Mouse (Mus musculus): Measurements from ENCODE around the gene Lsm7. TPM values are rescaled to one million over a fixed set of nuclear protein-coding genes. Genes with fewer than 3 reads are reported as not detected.
A peak's percentile ranks its signal among the peaks of the same experiment; 100 is the strongest.

Gene Lsm7
- total RNA-seq, 2 experiments from 2014 or later = 24.5 to 27.7 TPM

DNA sequence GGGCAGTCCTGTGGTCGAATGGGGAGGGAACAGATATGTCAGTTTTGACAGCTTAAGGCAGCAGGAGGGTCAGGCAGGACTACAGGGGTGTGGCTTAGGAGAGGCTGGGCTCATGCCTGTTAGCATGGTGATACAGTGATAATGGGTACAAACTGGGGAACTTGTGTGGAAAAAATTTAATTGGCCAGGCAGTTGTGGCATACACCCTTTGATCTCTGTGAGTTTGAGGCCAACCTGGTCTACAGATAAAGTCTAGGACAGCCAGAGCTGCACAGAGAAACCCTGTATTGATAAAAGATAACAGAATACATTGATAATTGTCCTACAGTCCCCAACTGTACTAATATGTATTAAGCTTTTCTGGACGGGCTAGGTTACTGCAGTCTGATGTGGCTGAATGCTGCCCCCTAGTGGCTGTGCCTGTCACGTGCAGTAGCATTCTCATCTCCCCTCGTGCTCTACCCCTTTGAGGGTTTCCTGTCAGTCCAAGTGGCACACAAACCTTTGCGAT is 25.2 kb upstream of the Lsm7 start:
- DNase-seq = peak; percentile 60
- intact Hi-C loops (cut with DNase I; ENCODE audit: low total_unique reads) = no loop called here

GRCm38 (mm10) chr10:80876594-80876993 is 21.6 kb upstream of the Lsm7 start:
- intact Hi-C loops (cut with DNase I; ENCODE audit: low total_unique reads) = loop anchor here (2.0 kb wide), 2 partner anchors 54 to 128 kb away; no protein-coding TSS in a partner anchor
- no peak for DNase-seq

DNA sequence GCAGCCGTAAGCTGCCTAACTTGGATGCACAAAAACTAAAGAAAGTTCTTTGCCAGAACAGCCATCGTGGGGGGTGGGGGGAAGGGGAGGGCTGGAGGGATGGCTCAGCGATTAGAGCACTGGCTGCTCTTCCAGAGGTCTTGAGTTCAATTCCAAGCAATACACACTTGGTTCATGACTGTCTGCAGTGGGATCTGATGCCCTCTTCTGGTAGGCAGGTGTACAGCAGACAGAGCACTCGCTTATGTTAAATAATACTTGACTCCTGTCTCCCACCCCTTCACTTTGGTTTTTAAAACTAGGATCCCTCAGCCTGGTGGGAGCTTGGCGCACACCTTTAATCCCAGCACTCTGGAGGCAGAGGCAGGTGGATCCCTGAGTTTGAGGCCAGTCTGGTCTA is 21.0 kb upstream of the Lsm7 start:
- intact Hi-C loops (cut with DNase I; ENCODE audit: low total_unique reads) = loop anchor here (2.0 kb wide), 2 partner anchors 53 to 127 kb away; no protein-coding TSS in a partner anchor
- DNase-seq = peak; percentile 45

GRCm38 (mm10) chr10:80874035-80874434 is 19.0 kb upstream of the Lsm7 start:
- DNase-seq = peak; percentile 51
- intact Hi-C loops (cut with DNase I; ENCODE audit: low total_unique reads) = no loop called here

DNA sequence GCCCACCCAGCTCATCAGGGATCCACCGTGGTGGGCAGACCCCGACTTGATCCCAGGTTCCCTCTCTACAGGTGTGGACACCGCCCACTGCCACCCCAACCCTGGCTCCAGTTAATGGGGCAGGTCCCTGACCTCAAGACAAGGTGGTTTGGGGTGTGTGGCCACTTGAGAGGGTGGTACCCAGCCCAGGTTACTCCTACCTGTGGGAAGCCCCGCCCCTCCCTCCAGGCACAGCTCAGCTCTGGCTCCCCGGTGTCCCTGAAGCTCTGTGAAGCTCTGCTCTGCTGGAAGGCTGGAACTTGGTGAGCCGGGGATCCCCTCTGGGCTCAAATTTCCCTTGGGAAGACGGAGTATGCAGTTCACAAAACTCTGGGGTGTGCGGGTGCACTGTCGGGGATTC is 16.6 kb upstream of the Lsm7 start, which contains the start of gene Tmprss9:
Tmprss9 (plus strand) TSS at position 268 of the 400 bp plus-strand sequence.
- intact Hi-C loops (cut with DNase I; ENCODE audit: low total_unique reads) = no loop called here
- DNase-seq = no peak

DNA sequence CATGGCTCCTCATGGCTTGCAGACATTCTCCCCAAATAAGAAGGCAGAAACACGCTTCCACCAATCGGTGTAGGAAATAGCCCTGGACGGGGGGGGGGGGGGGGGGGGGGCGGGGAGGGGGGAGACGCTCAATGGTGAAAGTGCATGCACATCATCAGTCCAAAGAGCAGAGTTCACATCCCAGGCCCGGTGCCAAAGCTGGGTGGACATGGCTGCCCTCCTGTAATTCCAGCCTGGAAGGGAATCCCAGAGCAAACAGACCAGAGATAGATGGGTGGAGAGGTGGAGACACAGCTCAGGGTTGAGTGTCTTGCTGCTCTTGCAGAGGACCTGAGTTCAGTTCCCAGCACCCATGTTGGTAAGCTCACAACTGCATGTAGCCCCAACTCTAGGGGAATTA is 16.0 kb upstream of the Lsm7 start:
- intact Hi-C loops (cut with DNase I; ENCODE audit: low total_unique reads) = no loop called here
- DNase-seq = no peak

DNA sequence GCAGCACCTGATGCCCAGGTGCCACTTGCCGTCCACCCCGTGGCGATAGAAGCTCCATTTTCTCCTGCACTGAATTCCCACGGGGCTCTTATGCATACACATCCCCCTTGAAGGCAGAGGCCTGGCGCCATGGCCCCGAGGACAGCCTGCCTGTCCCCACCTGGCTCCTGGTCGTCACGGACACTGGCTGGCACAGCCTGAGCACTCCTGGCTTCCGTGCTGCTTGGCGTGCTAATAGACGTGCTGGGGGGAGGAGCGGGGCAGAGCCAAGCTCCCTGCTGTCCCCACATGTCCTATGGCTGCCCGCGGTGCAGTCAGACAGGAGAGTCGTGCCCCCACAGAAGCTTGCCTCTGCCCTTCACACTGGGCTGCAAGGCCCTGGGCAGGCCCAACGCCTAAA is 9.4 kb upstream of the Lsm7 start:
- peak; percentile 64 for DNase-seq
- intact Hi-C loops (cut with DNase I; ENCODE audit: low total_unique reads) = loop anchor here (5.0 kb wide), 1 partner anchor 37 kb away; the partner anchor contains the start of gene Oaz1

- no peak for DNase-seq
- intact Hi-C loops (cut with DNase I; ENCODE audit: low total_unique reads) = loop anchor here (5.0 kb wide), 1 partner anchor 35 kb away; the partner anchor contains the start of gene Oaz1
These were observed 7.3 kb upstream of the Lsm7 start for GRCm38 (mm10) chr10:80862305-80862704.

DNA sequence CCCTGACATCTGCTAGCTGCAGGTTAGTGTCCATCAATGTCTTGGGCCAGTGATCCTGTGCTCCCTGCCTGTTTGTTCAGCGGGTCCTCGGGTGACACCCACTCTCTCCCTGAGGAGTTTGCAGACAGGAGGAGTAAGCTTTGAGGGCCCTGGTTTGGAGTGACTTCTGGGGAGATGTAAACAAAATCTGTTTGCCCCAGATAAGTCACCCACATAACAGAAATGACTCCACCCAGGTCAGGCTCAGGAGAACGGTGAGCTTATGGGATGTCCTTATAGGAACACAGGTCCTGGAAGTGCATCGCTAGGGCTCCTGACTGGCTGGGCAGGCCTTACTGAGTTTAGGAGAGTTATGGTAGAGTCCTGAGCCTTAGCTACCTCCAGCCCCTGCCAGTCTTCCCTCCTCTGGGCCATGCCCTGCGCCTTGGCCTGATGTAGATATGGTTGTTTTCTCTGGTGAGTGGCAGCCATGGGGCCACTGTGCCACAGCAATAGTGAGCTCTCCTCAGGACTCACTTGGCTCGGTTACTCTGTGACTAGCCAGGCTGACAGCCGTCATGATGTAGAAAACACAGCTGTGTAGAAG is 3.4 kb upstream of the Lsm7 start:
- intact Hi-C loops (cut with DNase I; ENCODE audit: low total_unique reads) = no loop called here
- no peak for DNase-seq

DNA sequence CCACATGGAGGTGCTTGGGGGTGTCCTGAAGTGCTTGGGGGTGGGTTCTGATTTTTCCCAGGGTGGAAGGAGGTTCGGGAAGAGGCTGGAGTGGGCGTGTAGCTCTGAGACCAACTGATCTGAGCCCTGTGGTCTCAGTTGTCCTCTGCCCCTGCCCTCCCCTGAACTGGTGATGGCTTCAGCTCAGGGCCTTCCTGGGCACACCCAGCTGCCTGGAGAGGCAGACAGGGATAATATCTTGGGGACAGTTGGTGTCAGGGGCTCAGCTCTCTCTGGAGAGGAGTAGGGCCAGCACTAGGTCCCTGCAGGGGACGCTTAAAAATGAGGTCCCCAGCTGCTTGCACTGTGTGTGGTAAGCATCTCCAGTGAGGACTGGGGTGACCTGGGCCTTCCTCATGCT is 2.8 kb upstream of the Lsm7 start:
- DNase-seq = no peak
- intact Hi-C loops (cut with DNase I; ENCODE audit: low total_unique reads) = no loop called here

- intact Hi-C loops (cut with DNase I; ENCODE audit: low total_unique reads) = no loop called here
- DNase-seq = no peak
These were observed 2.4 kb upstream of the Lsm7 start for GRCm38 (mm10) chr10:80857386-80857785.

DNA sequence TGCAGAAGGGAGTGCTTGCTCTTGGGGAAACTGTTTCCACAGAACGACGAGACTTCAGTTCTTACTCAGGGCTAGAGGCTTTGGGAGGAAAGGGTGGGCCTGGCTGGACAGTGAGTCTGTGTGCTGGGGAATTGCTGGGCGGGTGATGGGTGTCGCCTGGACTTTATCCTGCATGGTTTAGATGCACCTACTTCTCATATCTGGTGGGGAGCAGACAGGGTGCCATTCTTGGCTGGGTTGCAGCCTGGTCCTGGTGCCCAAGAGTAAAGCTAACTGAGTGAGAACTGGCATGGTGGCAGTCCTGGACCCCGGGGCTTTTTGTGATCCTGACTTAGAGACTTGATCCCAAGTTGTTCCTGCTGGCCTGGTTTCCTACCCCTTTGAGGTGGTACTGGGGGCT is 1.9 kb upstream of the Lsm7 start:
- DNase-seq = no peak
- intact Hi-C loops (cut with DNase I; ENCODE audit: low total_unique reads) = no loop called here

GRCm38 (mm10) chr10:80856267-80856666 is 1.3 kb upstream of the Lsm7 start:
- intact Hi-C loops (cut with DNase I; ENCODE audit: low total_unique reads) = no loop called here
- DNase-seq = no peak

- DNase-seq = no peak
- intact Hi-C loops (cut with DNase I; ENCODE audit: low total_unique reads) = no loop called here
These were observed 702 bp upstream of the Lsm7 start for GRCm38 (mm10) chr10:80855749-80856073.

GRCm38 (mm10) chr10:80848571-80848970 is 6.4 kb downstream of the Lsm7 start:
- peak; percentile 75 for DNase-seq
- intact Hi-C loops (cut with DNase I; ENCODE audit: low total_unique reads) = no loop called here

DNA sequence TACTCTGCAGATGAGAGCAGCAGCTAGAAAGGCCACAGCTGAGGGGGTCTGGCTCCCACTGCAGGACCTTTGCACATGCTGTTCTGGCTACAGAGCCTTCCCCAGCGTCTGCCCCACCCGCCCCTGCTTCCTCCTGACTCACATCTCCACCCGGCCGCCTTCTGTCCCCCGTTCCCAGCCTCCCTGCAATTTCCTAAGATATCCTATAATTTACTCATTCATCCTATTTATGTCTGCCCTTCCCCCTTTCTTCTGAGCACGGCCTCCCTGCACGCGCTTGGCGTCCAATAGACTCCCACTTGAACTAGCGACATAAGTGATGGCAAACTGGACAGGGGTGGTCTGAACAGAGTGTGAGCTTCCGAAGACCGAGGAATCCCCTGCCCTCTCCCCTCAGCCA is 9.3 kb downstream of the Lsm7 start:
- intact Hi-C loops (cut with DNase I; ENCODE audit: low total_unique reads) = no loop called here
- no peak for DNase-seq

DNA sequence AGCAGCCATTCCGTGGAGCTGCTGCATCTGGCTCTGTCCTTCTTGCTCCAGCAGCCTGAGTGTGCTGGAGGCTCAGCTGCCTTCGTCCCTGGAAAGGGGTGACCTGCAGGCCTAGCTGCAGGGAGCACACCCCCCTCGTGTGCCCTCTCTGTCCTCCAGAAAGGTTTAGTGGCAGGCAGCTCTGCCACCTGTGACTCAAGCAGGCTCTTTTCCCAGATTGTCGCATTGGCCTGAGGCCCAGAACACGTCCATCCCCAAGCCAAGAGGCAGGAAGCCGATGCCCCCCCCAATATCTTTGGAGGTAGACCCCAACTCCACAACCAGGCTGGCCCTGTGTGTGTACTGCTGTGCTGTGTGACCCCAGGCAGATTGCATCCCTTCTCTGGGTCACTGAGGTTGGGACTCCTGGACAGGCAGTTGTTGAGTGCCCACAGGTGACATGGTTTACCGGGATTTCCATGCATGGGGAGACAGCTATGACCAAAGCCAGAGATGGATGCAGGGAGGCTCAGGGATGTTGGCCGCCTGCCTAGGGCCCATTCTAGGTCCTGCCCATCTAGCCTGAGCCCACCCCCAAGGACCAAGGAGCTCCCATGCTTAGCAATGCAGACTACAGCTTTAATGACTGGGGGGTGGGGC is 9.8 kb downstream of the Lsm7 start:
- intact Hi-C loops (cut with DNase I; ENCODE audit: low total_unique reads) = no loop called here
- DNase-seq = no peak

- DNase-seq = peak; percentile 54
- intact Hi-C loops (cut with DNase I; ENCODE audit: low total_unique reads) = no loop called here
These were observed 11.0 kb downstream of the Lsm7 start, which contains the start of gene Lingo3 for GRCm38 (mm10) chr10:80843931-80844547. Lingo3 (minus strand) TSS chr10:80844039.

- no peak for DNase-seq
- intact Hi-C loops (cut with DNase I; ENCODE audit: low total_unique reads) = no loop called here
These were observed 11.7 kb downstream of the Lsm7 start for GRCm38 (mm10) chr10:80843087-80843930.

DNA sequence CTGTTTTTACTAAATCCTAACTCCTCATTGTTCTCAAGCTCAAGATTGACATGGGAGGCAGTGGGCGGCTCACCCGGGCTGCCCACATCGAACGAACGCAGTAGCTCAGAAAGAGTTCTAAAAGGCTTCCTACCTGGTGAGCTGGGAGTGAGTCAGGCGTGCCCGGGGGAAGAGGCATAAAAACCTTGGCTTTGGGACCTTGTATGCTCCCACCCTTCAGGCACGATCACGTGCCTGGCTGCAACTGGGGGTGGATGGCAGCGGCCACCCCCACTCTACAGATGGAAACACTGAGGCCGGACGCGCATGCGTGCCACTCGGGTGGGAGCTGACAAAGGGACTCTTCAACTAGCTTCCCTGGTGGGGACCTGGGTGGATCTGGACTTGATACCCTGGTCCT is 12.7 kb downstream of the Lsm7 start:
- DNase-seq = no peak
- intact Hi-C loops (cut with DNase I; ENCODE audit: low total_unique reads) = no loop called here
